In genomic region chr14:6605004-6605403, GRCm38 (mm10) we compare ENCODE assay signal across 8 mouse cellular contexts. TPM values are rescaled to one million over a fixed set of nuclear protein-coding genes. Genes with fewer than 3 reads are reported as not detected.
DNase-seq lines count a peak whose midpoint lies in the region; ATAC-seq and TF ChIP-seq lines count a peak whose summit lies in the region.
"Not testable (repeated sequence)": the region's sequence is repeated elsewhere in the genome, so short reads cannot be mapped to it uniquely, and the experiment has no call there.

No protein-coding gene starts in this region.

- not testable (repeated sequence) for H3K27me3 ChIP-seq in forebrain, embryonic 11.5 days (ENCODE audit: control insufficient read depth, insufficient read depth, low read length); heart, embryonic 14.5 days (ENCODE audit: control insufficient read depth, insufficient read depth, low read length); kidney, embryonic 14.5 days (ENCODE audit: control insufficient read depth, insufficient read depth, low read length); limb, embryonic 11.5 days (ENCODE audit: control insufficient read depth, insufficient read depth, low read length)

- WGBS in forebrain, embryonic 11.5 days, result 2% methylated on average over 11 of the region's 20 CpGs
- under 1% methylated on average over 14 of the region's 20 CpGs for WGBS in heart, embryonic 14.5 days
- 2% methylated on average over 17 of the region's 20 CpGs for whole genome bisulfite sequencing in kidney, embryonic 14.5 days
- WGBS in limb, embryonic 11.5 days, result under 1% methylated on average over 18 of the region's 20 CpGs

- not testable (repeated sequence) for H3K9ac ChIP-seq in forebrain, embryonic 11.5 days (ENCODE audit: low read length); kidney, embryonic 14.5 days (ENCODE audit: low read depth, low read length); limb, embryonic 11.5 days (ENCODE audit: low read length)
- H3K9ac ChIP-seq in heart, embryonic 14.5 days (ENCODE audit: low read length), result peak overlapping the region; percentile 46

- H3K9me3 ChIP-seq in forebrain, embryonic 11.5 days (ENCODE audit: control insufficient read depth, low read length); heart, embryonic 14.5 days (ENCODE audit: control insufficient read depth, low read length); kidney, embryonic 14.5 days (ENCODE audit: control insufficient read depth, low read length); limb, embryonic 11.5 days (ENCODE audit: control insufficient read depth, low read length): not testable (repeated sequence)

- not testable (repeated sequence) for H3K27ac ChIP-seq in forebrain, embryonic 11.5 days (ENCODE audit: low read depth, low read length); heart, embryonic 14.5 days (replicated peaks in 1 of 2; ENCODE audit: control insufficient read depth in 1 of 2, insufficient read depth in 1 of 2, low read depth in 2 of 2, low read length in 2 of 2); kidney, embryonic 14.5 days (ENCODE audit: low read depth, low read length); limb, embryonic 11.5 days (replicated peaks; ENCODE audit: low read depth, low read length)

- not testable (repeated sequence) for H3K4me1 ChIP-seq in forebrain, embryonic 11.5 days (replicated peaks; ENCODE audit: control insufficient read depth, insufficient read depth, low read length); heart, embryonic 14.5 days (ENCODE audit: control insufficient read depth in 2 of 2, insufficient read depth in 2 of 2, low read length in 2 of 2); kidney, embryonic 14.5 days (ENCODE audit: control insufficient read depth, insufficient read depth, low read length); limb, embryonic 11.5 days (ENCODE audit: control insufficient read depth, insufficient read depth, low read length)

- H3K4me3 ChIP-seq in forebrain, embryonic 11.5 days (ENCODE audit: low read depth, low read length), result peak overlapping the region; percentile 31
- H3K4me3 ChIP-seq in heart, embryonic 14.5 days (ENCODE audit: control insufficient read depth in 1 of 2, insufficient read depth in 1 of 2, low read depth in 1 of 2, low read length in 2 of 2), result peak overlapping the region; percentile 32 to 35
- H3K4me3 ChIP-seq in kidney, embryonic 14.5 days (ENCODE audit: low read length), result peak overlapping the region; percentile 27; the same call in 1 of the 2 replicates
- H3K4me3 ChIP-seq in limb, embryonic 11.5 days (ENCODE audit: low read depth, low read length), result peak overlapping the region; percentile 20

- not testable (repeated sequence) for H3K36me3 ChIP-seq in forebrain, embryonic 11.5 days (ENCODE audit: control insufficient read depth, insufficient read depth, low read length); heart, embryonic 14.5 days (ENCODE audit: control insufficient read depth, insufficient read depth, low read length); kidney, embryonic 14.5 days (ENCODE audit: control insufficient read depth, insufficient read depth, low read length); limb, embryonic 11.5 days (ENCODE audit: control insufficient read depth, insufficient read depth, low read length)

- not testable (repeated sequence) for ATAC-seq in forebrain, embryonic 11.5 days (replicated peaks; ENCODE audit: low FRiP score); heart, embryonic 14.5 days (ENCODE audit: insufficient number of reproducible peaks, insufficient read depth, low FRiP score, low read depth); kidney, embryonic 14.5 days (ENCODE audit: low FRiP score, low TSS enrichment); limb, embryonic 11.5 days (ENCODE audit: insufficient number of reproducible peaks, low FRiP score, low TSS enrichment, low read depth)

- TF ChIP-seq POLR2A in brain, embryonic 14.5 days (IDR thresholded peaks at IDR 0.05; ENCODE audit: borderline replicate concordance, extremely low read depth, insufficient read depth, insufficient read length, poor library complexity, severe bottlenecking), result not testable (repeated sequence)

- TF ChIP-seq CTCF in brain, embryonic 14.5 days (IDR thresholded peaks at IDR 0.05; ENCODE audit: borderline replicate concordance, extremely low read depth, insufficient read depth, insufficient read length), result peak; percentile 26; the same call in 1 of the 2 replicates

- H3K4me2 ChIP-seq in forebrain, embryonic 11.5 days (ENCODE audit: low read depth, low read length, severe bottlenecking), result peak overlapping the region; percentile 52
- H3K4me2 ChIP-seq in heart, embryonic 14.5 days (ENCODE audit: low read length), result peak overlapping the region; percentile 63
- peak overlapping the region; percentile 41 for H3K4me2 ChIP-seq in kidney, embryonic 14.5 days (replicated peaks; ENCODE audit: low read depth, low read length)
- H3K4me2 ChIP-seq in limb, embryonic 11.5 days (ENCODE audit: low read depth, severe bottlenecking), result peak overlapping the region; percentile 37

- DNase-seq in brain, embryonic 14.5 days (ENCODE audit: low read depth), result peak; percentile 75
- peak; percentile 78 for DNase-seq in forebrain, embryonic 11.5 days (ENCODE audit: low spot score)
- peak; percentile 61 for DNase-seq in limb, embryonic 11.5 days (ENCODE audit: low spot score)
- peak; percentile 5 to 24 for DNase-seq in lung, postnatal 4 days
- peak; percentile 2 for DNase-seq in right cerebral cortex, adult 18-20 months
- peak; percentile 5 to 16 for DNase-seq in urinary bladder, adult 18-20 months (ENCODE audit: low spot score in 2 of 2)

RNA-seq across cellular contexts. Expression of gene Gm3629, which starts 14.6 kb away (rescaled TPM):
- 0.71 and 1.2 TPM in 2 replicates for polyA plus RNA-seq in brain, embryonic 14.5 days (2012; rRNA removed)
- polyA plus RNA-seq in forebrain, embryonic 11.5 days (2014; fragmentation: Nextera tagmentation; extraction: Ambion mirVana), result 0.56 TPM in 1 of 2 replicates, not detected in the other
- polyA plus RNA-seq in heart, embryonic 14.5 days (2014; fragmentation: Nextera tagmentation; extraction: Ambion mirVana), result 0.77 and 1.3 TPM in 2 replicates
- polyA plus RNA-seq in kidney, embryonic 14.5 days (2014; fragmentation: Nextera tagmentation; extraction: Ambion mirVana), result not detected in 2 replicates
- polyA plus RNA-seq in limb, embryonic 11.5 days (2014; fragmentation: Nextera tagmentation; extraction: Ambion mirVana), result 0.41 and 0.43 TPM in 2 replicates

RNA-seq across cellular contexts. Expression of gene Gm3460, which starts 17.2 kb away (rescaled TPM):
- 0.73 and 0.85 TPM in 2 replicates for polyA plus RNA-seq in brain, embryonic 14.5 days (2012; rRNA removed)
- not detected in 2 replicates for polyA plus RNA-seq in forebrain, embryonic 11.5 days (2014; fragmentation: Nextera tagmentation; extraction: Ambion mirVana)
- polyA plus RNA-seq in heart, embryonic 14.5 days (2014; fragmentation: Nextera tagmentation; extraction: Ambion mirVana), result not detected in 2 replicates
- not detected in 2 replicates for polyA plus RNA-seq in kidney, embryonic 14.5 days (2014; fragmentation: Nextera tagmentation; extraction: Ambion mirVana)
- polyA plus RNA-seq in limb, embryonic 11.5 days (2014; fragmentation: Nextera tagmentation; extraction: Ambion mirVana), result not detected in 2 replicates

Comparison
In these comparisons a context has a peak if more than half of its experiments do, and no peak if none do; other contexts are left out.
1. DNase-seq: peak in every context shown above with its lines; median percentile 78 in forebrain, embryonic 11.5 days; 75 in brain, embryonic 14.5 days; 61 in limb, embryonic 11.5 days; 14 in lung, postnatal 4 days; 10 in urinary bladder, adult 18-20 months; 2 in right cerebral cortex, adult 18-20 months.